Mouse (Mus musculus) hindbrain, embryonic 16.5 days (tissue): ENCODE results near the gene Msto1. TPM values are rescaled to one million over a fixed set of nuclear protein-coding genes. Genes with fewer than 3 reads are reported as not detected.
"Not testable (repeated sequence)": the region's sequence is repeated elsewhere in the genome, so short reads cannot be mapped to it uniquely, and the experiment has no call there.

Experiments used
- ATAC-seq: fragments of 200-750 bp; cut with Nextera tagmentation; 2 replicates; pipeline ENCODE4 v1.8.0; 2017; ENCODE audit warnings: moderate TSS enrichment, moderate library complexity
- H3K27ac ChIP-seq: fragments of 300-500 bp; sonication (generic); 2 replicates; pipeline ENCODE4 v1.5.1; 2014; ENCODE audit warnings: low read depth, mild to moderate bottlenecking, control low read depth, low read length, moderate library complexity
- H3K27me3 ChIP-seq: fragments of 300-500 bp; sonication (generic); replicated peaks from 2 replicates; pipeline ENCODE4 v1.6.1; 2014; ENCODE audit warnings: low read length; ENCODE audit not compliant: control insufficient read depth, insufficient read depth
- H3K36me3 ChIP-seq: fragments of 300-500 bp; sonication (generic); 2 replicates; pipeline ENCODE4 v1.6.1; 2014; ENCODE audit warnings: mild to moderate bottlenecking, low read length, moderate library complexity, mixed read lengths; ENCODE audit not compliant: control insufficient read depth, insufficient read depth
- H3K4me1 ChIP-seq: fragments of 300-500 bp; sonication (generic); 2 replicates; pipeline ENCODE4 v1.6.1; 2014; ENCODE audit warnings: low read depth, low read length; ENCODE audit not compliant: control insufficient read depth, insufficient read depth
- H3K4me2 ChIP-seq: fragments of 300-500 bp; sonication (generic); 2 replicates; pipeline ENCODE4 v1.6.1; 2014; ENCODE audit warnings: mild to moderate bottlenecking, low read length, control low read depth, moderate library complexity
- H3K4me3 ChIP-seq: fragments of 300-500 bp; sonication (generic); 2 replicates; pipeline ENCODE4 v1.5.1; 2014; ENCODE audit warnings: mild to moderate bottlenecking, low read length, control low read depth, moderate library complexity
- H3K9ac ChIP-seq: fragments of 300-500 bp; sonication (generic); 2 replicates; pipeline ENCODE4 v1.6.1; 2014; ENCODE audit warnings: low read depth, mild to moderate bottlenecking, control low read depth, low read length, moderate library complexity
- H3K9me3 ChIP-seq: fragments of 300-500 bp; sonication (generic); 2 replicates; pipeline ENCODE4 v1.6.1; 2014; ENCODE audit warnings: mild to moderate bottlenecking, low read length, moderate library complexity; ENCODE audit not compliant: control insufficient read depth
- WGBS: fragments of 180-500 bp; shearing (Covaris S2); extraction: QIAGEN DNeasy Blood & Tissue Kit; methylation state at CpG from one replicate; pipeline ENCODE4 v1.1.7; 2014; 5-methylcytosine and 5-hydroxymethylcytosine counted together
- polyA plus RNA-seq: library from polyadenylated mRNA; unstranded; fragments of >200 nt; fragmentation: Nextera tagmentation; extraction: Ambion mirVana; gene quantifications from 2 replicates; pipeline ENCODE4 v1.2.1, GENCODE M21; 2015

Msto1 gene
- polyA plus RNA-seq, 1 experiment from 2014 or later: 55.3 TPM

DNA sequence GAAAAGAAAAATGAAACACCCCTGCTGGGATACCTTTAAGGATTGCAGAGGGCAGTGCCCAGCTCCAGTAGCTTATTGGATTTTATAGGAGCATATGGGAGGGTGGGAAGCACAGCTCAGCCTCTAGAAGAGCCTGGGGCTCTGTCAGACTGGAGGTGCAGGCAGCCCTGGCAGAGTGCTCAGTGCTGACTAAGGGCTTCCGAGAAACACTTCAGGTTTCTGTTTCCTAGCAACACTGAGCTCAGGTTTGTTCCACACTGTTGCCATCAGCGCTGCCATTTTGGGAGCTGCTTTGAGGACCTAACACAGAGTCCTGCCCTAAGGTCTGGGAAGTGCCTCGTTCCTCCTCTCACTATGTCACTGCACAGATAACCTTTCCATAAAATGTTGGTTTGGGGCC lies 47.1 kb downstream of the Msto1 start:
- H3K36me3 ChIP-seq: peaks cover 23% of the 10 kb centered on the region
- H3K9ac ChIP-seq, H3K9me3 ChIP-seq, H3K27me3 ChIP-seq, H3K27ac ChIP-seq, H3K4me1 ChIP-seq, H3K4me3 ChIP-seq, H3K4me2 ChIP-seq: not testable (repeated sequence)
- peak; percentile 37; the same call in 1 of the 2 replicates for ATAC-seq
- WGBS: no CpG with 5 or more reads among the region's 3 CpGs

GRCm38 (mm10) chr3:88862129-88862528 lies 51.7 kb downstream of the Msto1 start:
- ATAC-seq: no peak
- Histone ChIP-seq H3K27me3 (no peaks in the 10 kb centered on the region), H3K9ac (no peak overlapping the region), H3K4me3 (no peak overlapping the region), H3K36me3 (peaks cover 37% of the 10 kb centered on the region), H3K4me2 (no peak overlapping the region), H3K4me1 (no peaks in the 10 kb centered on the region), H3K9me3 (no peaks in the 10 kb centered on the region), H3K27ac (no peak overlapping the region)
- WGBS: 96% methylated on average over 3 of the region's 3 CpGs

- peaks cover 21% of the 10 kb centered on the region for H3K36me3 ChIP-seq
- ATAC-seq: no peak
- H3K9me3 ChIP-seq: no peaks in the 10 kb centered on the region
These were observed 58.0 kb downstream of the Msto1 start for GRCm38 (mm10) chr3:88855837-88856236.

More at GRCm38 (mm10) chr3:88855837-88856236, 58.0 kb downstream of the Msto1 start:
- Histone ChIP-seq H3K4me1 (no peaks in the 10 kb centered on the region), H3K27ac (no peak overlapping the region), H3K9ac (no peak overlapping the region), H3K27me3 (no peaks in the 10 kb centered on the region), H3K4me3 (no peak overlapping the region), H3K4me2 (no peak overlapping the region)
- 92% methylated on average over 6 of the region's 6 CpGs for WGBS

Other genes with a start within 250 kb of the Msto1 start
- 70.2 and 81.8 TPM in 2 replicates for gene Khdc4, start 228.2 kb downstream of the Msto1 start, polyA plus RNA-seq
- 72.2 and 72.6 TPM in 2 replicates for gene Rit1, start 197.2 kb downstream of the Msto1 start, polyA plus RNA-seq
- 249 and 257 TPM in 2 replicates for gene Syt11, start 138.8 kb downstream of the Msto1 start, polyA plus RNA-seq
- gene Gon4l, start 78.8 kb downstream of the Msto1 start, polyA plus RNA-seq: 11.2 and 12.1 TPM in 2 replicates
- 17.4 and 18.2 TPM in 2 replicates for gene Ash1l, start 36.6 kb upstream of the Msto1 start, polyA plus RNA-seq
- 127 and 130 TPM in 2 replicates for gene Dap3, start 37.2 kb upstream of the Msto1 start, polyA plus RNA-seq
- 101 and 112 TPM in 2 replicates for gene Rusc1, start 179.3 kb upstream of the Msto1 start, polyA plus RNA-seq
- gene Gm43738, start 187.1 kb upstream of the Msto1 start, polyA plus RNA-seq: not detected in 2 replicates
- 511 and 525 TPM in 2 replicates for gene Fdps, start 188.0 kb upstream of the Msto1 start, polyA plus RNA-seq
- 0.10 and 0.11 TPM in 2 replicates for gene Pklr, start 222.1 kb upstream of the Msto1 start, polyA plus RNA-seq
- gene Hcn3, start 246.2 kb upstream of the Msto1 start, polyA plus RNA-seq: 58.1 and 58.4 TPM in 2 replicates